Mouse (Mus musculus) kidney, embryonic 14.5 days (tissue): ENCODE results near the gene Slc35b2. TPM values are rescaled to one million over a fixed set of nuclear protein-coding genes. Genes with fewer than 3 reads are reported as not detected.

Experiments used
- ATAC-seq: fragments of 200-750 bp; cut with Nextera tagmentation; 2 replicates; pipeline ENCODE4 v1.8.0; 2017; ENCODE audit warnings: moderate number of reproducible peaks, mild to moderate bottlenecking, moderate TSS enrichment, moderate library complexity; ENCODE audit not compliant: low FRiP score, low TSS enrichment
- H3K27ac ChIP-seq: fragments of 300-500 bp; sonication (generic); 2 replicates; pipeline ENCODE4 v1.5.1; 2014; ENCODE audit warnings: low read depth, mild to moderate bottlenecking, low read length, moderate library complexity, mixed read lengths
- H3K27me3 ChIP-seq: fragments of 300-500 bp; sonication (generic); 2 replicates; pipeline ENCODE4 v1.6.1; 2014; ENCODE audit warnings: mild to moderate bottlenecking, low read length; ENCODE audit not compliant: control insufficient read depth, insufficient read depth
- H3K36me3 ChIP-seq: fragments of 300-500 bp; sonication (generic); 2 replicates; pipeline ENCODE4 v1.6.1; 2014; ENCODE audit warnings: low read length, mixed read lengths; ENCODE audit not compliant: control insufficient read depth, insufficient read depth
- H3K4me1 ChIP-seq: fragments of 300-500 bp; sonication (generic); 2 replicates; pipeline ENCODE4 v1.6.1; 2014; ENCODE audit warnings: low read length, mixed read lengths; ENCODE audit not compliant: control insufficient read depth, insufficient read depth
- H3K4me2 ChIP-seq: fragments of 300-500 bp; sonication (generic); replicated peaks from 2 replicates; pipeline ENCODE4 v1.6.1; 2014; ENCODE audit warnings: low read depth, mild to moderate bottlenecking, low read length
- H3K4me3 ChIP-seq: fragments of 300-500 bp; sonication (generic); 2 replicates; pipeline ENCODE4 v1.5.1; 2014; ENCODE audit warnings: mild to moderate bottlenecking, low read length
- H3K9ac ChIP-seq: fragments of 300-500 bp; sonication (generic); 2 replicates; pipeline ENCODE4 v1.6.1; 2014; ENCODE audit warnings: low read depth, mild to moderate bottlenecking, low read length, moderate library complexity
- H3K9me3 ChIP-seq: fragments of 300-500 bp; sonication (generic); 2 replicates; pipeline ENCODE4 v1.6.1; 2016; ENCODE audit warnings: low read length; ENCODE audit not compliant: control insufficient read depth
- WGBS: fragments of 180-500 bp; shearing (Covaris S2); extraction: QIAGEN DNeasy Blood & Tissue Kit; methylation state at CpG from one replicate; pipeline ENCODE4 v1.1.7; 2014; 5-methylcytosine and 5-hydroxymethylcytosine counted together
- polyA plus RNA-seq: library from polyadenylated mRNA; unstranded; fragments of >200 nt; fragmentation: Nextera tagmentation; extraction: Ambion mirVana; gene quantifications from 2 replicates; pipeline ENCODE4 v1.2.1, GENCODE M21; 2014

Gene Slc35b2
- polyA plus RNA-seq, 1 experiment from 2014 or later, result 140 TPM

DNA sequence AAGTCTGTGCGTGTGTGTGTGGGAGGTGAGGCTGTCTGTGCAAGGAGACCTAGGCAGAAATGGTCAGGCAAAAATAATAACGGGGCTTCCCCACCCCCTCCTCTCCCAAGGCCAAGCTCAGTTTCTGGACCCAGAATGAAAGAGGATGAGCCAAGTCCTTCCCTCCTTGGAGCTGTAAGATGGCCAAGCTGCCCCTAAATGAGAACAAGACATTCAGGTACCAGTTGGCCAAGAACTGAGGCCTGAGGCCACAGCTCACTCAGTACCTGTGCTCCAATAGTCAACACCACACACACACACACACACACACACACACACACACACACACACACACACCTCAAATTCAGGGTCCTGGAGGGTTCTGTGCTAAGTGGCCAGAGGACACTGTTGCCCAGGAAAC lies 21.0 kb upstream of the Slc35b2 start:
- Histone ChIP-seq H3K9me3 (no peaks in the 10 kb centered on the region), H3K4me2 (no peak overlapping the region), H3K4me1 (peaks cover 13% of the 10 kb centered on the region), H3K9ac (no peak overlapping the region), H3K27ac (no peak overlapping the region), H3K27me3 (peaks cover 86% of the 10 kb centered on the region), H3K36me3 (no peaks in the 10 kb centered on the region), H3K4me3 (no peak overlapping the region)
- WGBS, result 46% methylated on average over 2 of the region's 2 CpGs
- no peak for ATAC-seq

- H3K4me3 ChIP-seq, result no peak overlapping the region
- no peak for ATAC-seq
- no peak overlapping the region for H3K4me2 ChIP-seq
- H3K27ac ChIP-seq, result no peak overlapping the region
- H3K4me1 ChIP-seq, result peaks cover 13% of the 10 kb centered on the region
- H3K9me3 ChIP-seq, result no peaks in the 10 kb centered on the region
- H3K9ac ChIP-seq, result no peak overlapping the region
- H3K27me3 ChIP-seq, result peaks cover 89% of the 10 kb centered on the region
- WGBS, result 50% methylated on average over 1 of the region's 1 CpGs
- H3K36me3 ChIP-seq, result no peaks in the 10 kb centered on the region
These were observed 20.6 kb upstream of the Slc35b2 start for GRCm38 (mm10) chr17:45543115-45543514.

DNA sequence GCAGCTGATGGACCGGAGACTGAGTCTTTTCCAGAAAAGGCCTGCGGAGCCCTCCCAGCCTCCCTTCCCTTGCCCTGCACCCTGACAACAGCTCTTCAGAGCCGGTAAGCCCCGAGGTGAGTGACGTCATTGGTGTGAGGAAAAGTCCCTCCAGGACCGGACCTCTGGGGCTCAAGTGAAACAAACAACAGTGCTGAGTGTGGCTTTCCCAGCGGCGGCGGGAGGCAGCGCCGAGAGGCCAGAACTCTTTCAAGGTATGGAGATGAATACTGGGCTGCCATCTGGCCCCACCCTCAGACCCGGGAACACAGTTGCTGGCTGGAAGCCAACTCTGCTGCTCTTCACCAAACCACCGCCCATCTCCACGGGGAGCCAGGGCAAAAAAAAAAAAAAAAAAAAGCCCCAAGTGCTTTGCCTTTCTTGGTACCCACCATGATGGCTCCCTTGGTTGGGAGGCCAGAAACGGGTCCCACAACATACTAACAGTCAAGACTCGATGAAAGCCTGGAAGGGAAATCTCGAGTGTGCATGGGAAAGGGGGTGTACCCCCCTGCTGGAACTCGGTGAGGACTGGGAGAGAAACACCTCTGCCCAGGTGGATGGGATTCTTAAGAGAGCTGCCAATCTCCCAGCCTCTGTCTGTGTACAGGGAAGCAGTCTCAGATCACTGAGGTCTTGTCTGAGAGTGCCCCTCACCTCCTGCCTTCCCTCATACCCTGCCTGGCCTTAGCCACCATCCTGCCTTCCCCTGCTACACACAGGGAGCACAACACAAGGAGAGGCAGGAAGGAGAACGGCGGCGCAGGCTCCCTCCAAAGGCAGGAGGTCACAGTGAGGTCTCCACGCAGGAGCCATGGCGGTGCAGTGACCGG lies 19.4 kb upstream of the Slc35b2 start:
- Histone ChIP-seq H3K4me2 (peak overlapping the region; percentile 47), H3K9ac (no peak overlapping the region)
- 10% methylated on average over 24 of the region's 24 CpGs for WGBS

DNA sequence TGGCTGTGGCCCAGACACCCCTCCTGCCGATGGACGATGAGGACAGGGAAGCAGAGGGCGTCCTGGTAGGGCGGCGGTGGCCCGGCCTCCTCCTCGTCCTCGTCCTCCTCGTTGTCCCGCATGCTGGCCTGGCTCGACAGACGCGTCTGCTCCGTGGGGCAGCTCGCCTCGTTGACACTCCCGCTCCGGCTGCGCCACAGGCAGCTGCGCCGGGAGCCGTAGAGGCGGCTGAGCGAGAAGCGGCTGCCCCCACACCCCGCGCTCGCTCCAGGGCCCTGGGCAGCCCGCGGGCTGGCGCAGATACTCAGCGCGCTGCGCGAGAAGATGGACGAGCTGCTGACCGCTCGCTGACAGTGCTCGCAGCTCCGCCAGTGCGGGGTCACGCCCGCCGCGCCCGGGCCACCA lies 18.8 kb upstream of the Slc35b2 start:
- no peaks in the 10 kb centered on the region for H3K36me3 ChIP-seq
- no peak for ATAC-seq
- H3K27me3 ChIP-seq, result peaks cover 78% of the 10 kb centered on the region
- peaks cover 18% of the 10 kb centered on the region for H3K4me1 ChIP-seq
- peak overlapping the region; percentile 47 for H3K4me2 ChIP-seq
- peak overlapping the region; percentile 47 for H3K9ac ChIP-seq
- H3K9me3 ChIP-seq, result no peaks in the 10 kb centered on the region
- 3% methylated on average over 43 of the region's 46 CpGs for WGBS
- H3K4me3 ChIP-seq, result peak overlapping the region; percentile 32
- no peak overlapping the region for H3K27ac ChIP-seq

More for the DNA sequence above, 19.4 kb upstream of the Slc35b2 start:
- H3K9me3 ChIP-seq, result no peaks in the 10 kb centered on the region
- no peaks in the 10 kb centered on the region for H3K36me3 ChIP-seq
- peaks cover 17% of the 10 kb centered on the region for H3K4me1 ChIP-seq
- peaks cover 83% of the 10 kb centered on the region for H3K27me3 ChIP-seq
- H3K27ac ChIP-seq, result no peak overlapping the region
- no peak for ATAC-seq
- no peak overlapping the region for H3K4me3 ChIP-seq

DNA sequence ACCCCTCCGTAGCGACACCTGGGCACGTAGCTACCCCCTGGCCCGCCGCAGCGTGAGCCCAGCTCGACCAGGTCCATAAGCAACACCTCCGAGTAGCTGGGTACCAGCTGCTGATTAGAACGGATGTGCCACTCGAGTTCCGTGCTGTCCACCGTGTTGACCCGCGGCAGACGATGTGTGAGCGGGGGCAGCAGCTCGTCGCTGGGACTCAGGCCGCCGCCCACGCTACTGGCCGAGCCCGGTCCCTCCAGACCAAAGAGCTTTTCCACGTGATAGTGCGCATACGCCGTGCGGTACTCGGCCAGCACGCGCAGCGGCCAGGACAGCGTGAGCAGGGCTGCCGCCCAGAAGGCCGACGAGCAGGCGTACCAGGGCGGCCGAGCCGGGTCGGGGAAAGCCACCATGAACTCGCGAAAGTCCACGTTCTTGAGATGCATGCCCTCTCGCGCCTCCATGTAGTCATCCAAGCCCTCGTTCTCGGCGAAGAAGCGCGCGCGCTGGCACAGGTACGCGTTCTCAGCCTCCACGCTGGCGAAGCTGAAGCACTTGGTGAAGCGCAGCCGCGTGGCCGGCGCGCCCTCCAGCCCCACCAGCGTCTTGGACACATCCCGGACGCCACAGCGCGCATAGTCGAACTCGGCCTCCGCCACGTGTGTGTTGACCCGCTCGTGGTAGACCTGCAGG lies 18.3 kb upstream of the Slc35b2 start:
- WGBS, result 3% methylated on average over 74 of the region's 74 CpGs
- peaks cover 23% of the 10 kb centered on the region for H3K4me1 ChIP-seq

DNA sequence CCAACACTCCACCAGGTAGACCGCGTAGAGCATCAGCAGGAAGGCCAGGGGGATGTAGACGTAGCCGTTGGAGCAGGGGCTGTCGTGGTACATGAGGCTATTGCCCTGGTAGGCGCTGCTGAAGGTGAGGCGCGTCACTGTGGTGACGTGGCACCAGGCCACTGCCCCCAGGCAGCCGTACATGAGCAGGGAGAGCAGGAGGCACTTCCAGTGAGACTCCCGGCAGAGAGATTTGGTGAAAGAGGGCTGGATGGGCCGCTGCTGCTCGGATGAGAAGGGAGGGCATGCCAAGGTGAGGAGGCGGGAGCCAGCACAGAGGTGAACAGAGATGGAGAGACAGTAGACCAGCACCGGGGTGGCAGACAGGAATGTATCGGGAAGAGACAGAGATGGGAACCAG lies 16.7 kb upstream of the Slc35b2 start:
- Histone ChIP-seq H3K9me3 (no peaks in the 10 kb centered on the region), H3K36me3 (no peaks in the 10 kb centered on the region), H3K9ac (no peak overlapping the region), H3K27ac (no peak overlapping the region), H3K4me1 (peaks cover 24% of the 10 kb centered on the region), H3K4me3 (no peak overlapping the region), H3K4me2 (no peak overlapping the region), H3K27me3 (peaks cover 66% of the 10 kb centered on the region)
- ATAC-seq, result no peak
- 83% methylated on average over 16 of the region's 16 CpGs for WGBS

More for the DNA sequence above, 18.3 kb upstream of the Slc35b2 start:
- H3K9ac ChIP-seq, result peak overlapping the region; percentile 47
- H3K4me2 ChIP-seq, result peak overlapping the region; percentile 47
- H3K27ac ChIP-seq, result no peak overlapping the region
- H3K9me3 ChIP-seq, result no peaks in the 10 kb centered on the region
- ATAC-seq, result no peak
- H3K4me3 ChIP-seq, result peak overlapping the region; percentile 32
- H3K36me3 ChIP-seq, result no peaks in the 10 kb centered on the region
- H3K27me3 ChIP-seq, result peaks cover 77% of the 10 kb centered on the region

GRCm38 (mm10) chr17:45547461-45548190 lies 16.0 kb upstream of the Slc35b2 start:
- H3K9ac ChIP-seq, result no peak overlapping the region
- no peak overlapping the region for H3K27ac ChIP-seq
- H3K9me3 ChIP-seq, result no peaks in the 10 kb centered on the region
- H3K27me3 ChIP-seq, result peaks cover 62% of the 10 kb centered on the region
- 84% methylated on average over 5 of the region's 5 CpGs for WGBS
- H3K4me2 ChIP-seq, result no peak overlapping the region
- no peak overlapping the region for H3K4me3 ChIP-seq
- peaks cover 24% of the 10 kb centered on the region for H3K4me1 ChIP-seq
- no peak for ATAC-seq
- H3K36me3 ChIP-seq, result no peaks in the 10 kb centered on the region

- no peaks in the 10 kb centered on the region for H3K36me3 ChIP-seq
- peak overlapping the region; percentile 84 for H3K9ac ChIP-seq
- WGBS, result 4% methylated on average over 40 of the region's 68 CpGs
- peak overlapping the region; percentile 80 for H3K4me3 ChIP-seq
- H3K9me3 ChIP-seq, result no peaks in the 10 kb centered on the region
- H3K4me1 ChIP-seq, result peaks cover 24% of the 10 kb centered on the region
- peaks cover 50% of the 10 kb centered on the region for H3K27me3 ChIP-seq
- ATAC-seq, result peak; percentile 47
- no peak overlapping the region for H3K27ac ChIP-seq
- H3K4me2 ChIP-seq, result peak overlapping the region; percentile 99
These were observed 14.8 kb upstream of the Slc35b2 start for GRCm38 (mm10) chr17:45548541-45549512.
